Mouse (Mus musculus): Measurements from ENCODE around the gene Rpl10l.

The Rpl10l gene
- long read RNA-seq, experiment 1: 0 reads
- long read RNA-seq, experiment 2: 0 reads

DNA sequence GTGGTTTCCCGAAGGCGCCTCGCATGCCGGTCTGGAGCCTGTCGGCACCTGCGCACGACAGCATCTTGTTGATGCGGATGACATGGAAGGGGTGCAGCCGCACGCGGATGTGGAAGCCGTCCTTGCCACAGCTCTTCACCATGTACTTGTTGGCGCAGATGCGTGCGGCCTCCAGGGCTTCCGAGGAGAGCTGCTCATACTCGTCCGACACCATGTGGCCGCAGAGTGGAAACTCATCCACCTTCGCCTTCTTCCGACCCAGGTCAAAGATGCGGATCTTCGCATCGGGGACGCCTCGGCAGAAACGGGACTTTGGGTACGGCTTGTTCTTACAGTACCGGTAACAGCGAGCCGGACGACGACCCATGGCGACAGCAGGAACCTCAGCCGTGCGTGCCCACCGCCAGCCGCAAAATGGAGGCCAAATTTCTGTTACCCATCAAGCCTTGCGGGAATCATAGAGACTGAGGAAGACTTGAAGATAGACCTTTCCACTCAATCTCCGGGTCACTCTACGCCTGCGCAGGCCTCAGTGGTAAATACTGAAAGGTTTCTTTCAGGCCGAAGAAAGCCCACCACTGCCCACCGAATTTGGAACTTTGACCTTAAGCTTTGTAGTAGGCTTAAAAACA is at the start of gene Rpl10l:
Rpl10l (minus strand) TSS at position 411 of the 632 bp plus-strand sequence.
- intact Hi-C loops (cut with DNase I): no loop called here

DNA sequence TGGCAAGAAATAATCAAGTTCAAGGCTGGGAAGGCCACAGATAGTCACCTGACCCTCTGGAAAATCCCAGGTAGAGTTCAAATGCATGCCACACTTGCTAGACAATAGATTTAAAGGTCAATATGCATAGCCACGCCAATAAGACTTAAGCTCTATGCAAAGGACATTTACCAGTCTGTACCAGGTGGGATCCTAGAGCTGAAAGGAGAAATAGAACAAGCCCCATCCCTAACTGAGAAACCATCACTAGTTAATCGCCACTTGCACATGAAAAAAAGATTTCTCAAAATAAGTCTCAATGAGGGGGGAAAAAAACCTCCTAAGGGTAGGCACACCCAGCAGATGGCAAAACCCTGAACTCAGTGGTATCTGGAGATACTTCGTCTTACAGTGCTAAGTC is 8.3 kb downstream of the Rpl10l start:
- intact Hi-C loops (cut with DNase I): no loop called here

DNA sequence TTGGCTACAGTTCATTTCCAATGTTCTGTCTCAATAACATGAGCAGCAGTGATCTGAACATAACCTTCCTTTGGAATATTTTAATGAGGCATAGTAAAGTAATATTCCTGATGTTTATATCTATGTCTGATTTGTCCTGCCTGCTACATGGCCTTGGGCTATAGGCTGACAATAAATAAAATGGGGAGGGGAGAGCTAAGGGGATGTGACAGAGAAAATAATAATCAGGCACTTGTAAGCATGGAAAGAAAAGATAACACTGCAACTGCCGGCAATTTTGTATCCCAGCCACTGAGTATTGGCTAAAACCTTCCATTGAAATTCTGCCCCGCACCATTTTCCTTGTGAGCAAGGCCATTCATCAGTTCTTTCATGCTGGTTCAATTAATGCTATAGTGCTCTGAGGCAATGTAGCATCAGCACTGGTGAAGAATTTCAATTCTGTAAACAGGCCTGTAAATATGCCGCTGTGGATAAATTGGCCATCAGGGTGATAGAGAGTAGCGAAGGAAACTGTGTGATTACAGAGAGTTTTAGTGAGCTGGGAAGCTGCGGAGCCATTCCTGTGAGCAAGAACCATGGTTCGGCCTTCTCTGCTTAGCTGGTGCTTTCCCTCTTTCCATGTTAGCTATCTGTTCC is 38.6 kb downstream of the Rpl10l start:
- intact Hi-C loops (cut with DNase I): no loop called here

DNA sequence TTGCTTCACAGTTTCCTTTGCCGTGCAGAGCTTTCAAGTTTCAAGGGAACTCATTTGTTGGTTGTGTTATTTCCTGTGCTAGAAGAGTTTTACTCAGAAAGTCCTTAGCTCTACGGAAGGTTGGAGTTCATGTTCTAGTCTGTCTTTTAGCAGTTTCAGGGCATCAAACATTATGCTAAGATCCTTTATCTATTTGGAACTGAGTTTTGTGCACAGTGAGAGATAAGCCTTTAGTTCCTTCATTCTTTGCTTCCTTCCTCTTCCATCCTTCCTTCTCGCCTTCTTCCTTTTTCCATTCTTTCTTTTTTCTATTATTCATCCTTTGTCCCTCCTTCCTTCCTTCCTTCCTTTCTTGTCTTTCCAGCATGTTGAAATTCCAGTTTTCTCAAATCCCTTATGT is 50.0 kb downstream of the Rpl10l start:
- intact Hi-C loops (cut with DNase I): no loop called here

Measured in adrenal gland (tissue).